Mouse (Mus musculus): ENCODE results near the gene Mgea5. TPM values are rescaled to one million over a fixed set of nuclear protein-coding genes. Genes with fewer than 3 reads are reported as not detected.

Gene Mgea5
- total and polyA plus RNA-seq, 3 experiments: 54.4 to 67.0 TPM; not detected in 1

DNA sequence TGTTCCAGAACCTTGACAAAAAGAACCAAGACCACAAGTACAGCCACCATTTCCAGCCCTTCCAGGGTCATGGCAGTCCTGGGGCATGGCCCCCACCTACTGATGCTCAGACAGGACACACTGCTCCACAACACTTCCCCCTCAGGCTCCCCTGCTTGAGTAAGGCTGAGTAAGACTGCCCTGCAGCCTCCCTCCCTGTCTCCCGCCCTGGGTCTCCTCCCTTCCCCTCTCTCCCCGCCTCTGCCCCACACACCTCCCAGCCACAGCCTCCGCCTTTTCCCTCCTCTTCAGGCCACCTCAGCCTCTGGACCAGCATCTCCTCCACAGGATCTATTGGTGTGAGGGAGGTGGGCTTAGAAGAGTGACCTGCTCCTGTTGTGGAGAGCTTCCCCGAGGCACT is 19.8 kb upstream of the Mgea5 start:
- no peak for DNase-seq (ENCODE audit: low read depth, low spot score)
- Histone ChIP-seq H3K4me1 (ENCODE audit: control insufficient read depth in 1 of 2, insufficient read depth in 2 of 2, low read length in 2 of 2) (peaks cover 0 to 8% of the 10 kb centered on the region in 2 experiments; a peak in 2 of 4 replicates), H3K9me3 (replicated peaks; ENCODE audit: insufficient read depth, low read length) (no peaks in the 10 kb centered on the region), H3K4me3 (ENCODE audit: control insufficient read depth in 1 of 2, insufficient read depth in 1 of 2, low read depth in 2 of 2, low read length in 2 of 2) (no peak overlapping the region), H3K27me3 (ENCODE audit: control insufficient read depth in 1 of 2, insufficient read depth in 2 of 2, low read length in 2 of 2) (no peaks in the 10 kb centered on the region), H3K27ac (ENCODE audit: control insufficient read depth, low read depth, low read length) (no peak overlapping the region), H3K79me2 (ENCODE audit: control insufficient read depth, insufficient read depth, low read length, poor library complexity) (no peaks in the 10 kb centered on the region), H3K36me3 (ENCODE audit: control insufficient read depth in 1 of 2, insufficient read depth in 2 of 2, low read length in 2 of 2) (no peaks in the 10 kb centered on the region; a peak in 1 of 4 replicates), H3K9ac (ENCODE audit: control insufficient read depth, low read depth, low read length, poor library complexity, severe bottlenecking) (no peak overlapping the region)
- no peak for TF ChIP-seq UBTF (IDR thresholded peaks at IDR 0.05; ENCODE audit: borderline replicate concordance, insufficient read depth, low read depth, low read length)
- no peak for TF ChIP-seq BHLHE40 (IDR thresholded peaks at IDR 0.05; ENCODE audit: borderline replicate concordance, low read depth, low read length)
- no peak for TF ChIP-seq MYC (IDR thresholded peaks at IDR 0.05; ENCODE audit: low read depth, low read length)
- TF ChIP-seq ZMIZ1 (IDR thresholded peaks at IDR 0.05; ENCODE audit: low read depth, low read length): no peak
- TF ChIP-seq ETS1 (IDR thresholded peaks at IDR 0.05; ENCODE audit: low read depth, low read length): no peak
- no peak for TF ChIP-seq CHD1 (IDR thresholded peaks at IDR 0.05; ENCODE audit: low read depth, low read length)
- no peak for TF ChIP-seq ZC3H11A (IDR thresholded peaks at IDR 0.05; ENCODE audit: low read depth, low read length)
- no peak for TF ChIP-seq RAD21 (IDR thresholded peaks at IDR 0.05; ENCODE audit: low read depth, low read length)
- TF ChIP-seq USF1 (IDR thresholded peaks at IDR 0.05; ENCODE audit: low read depth, low read length): no peak

DNA sequence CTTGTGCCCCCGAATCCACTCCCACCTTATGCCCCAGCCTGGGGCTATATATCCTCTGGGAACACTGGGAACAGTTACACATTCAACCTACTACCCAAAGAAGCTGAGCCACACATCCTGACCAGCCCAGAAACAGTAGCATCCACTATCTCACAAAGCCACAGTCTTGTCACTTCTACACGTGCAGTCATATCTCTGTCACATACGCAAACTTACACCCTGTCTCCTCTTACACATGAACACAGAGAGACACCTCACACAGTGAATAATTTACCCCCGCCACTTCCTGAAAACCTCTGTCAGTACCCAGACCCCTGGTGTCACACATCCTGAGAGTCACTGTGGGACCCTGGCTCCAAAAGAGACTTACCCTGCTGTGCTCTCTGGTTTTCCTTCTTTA is 19.1 kb upstream of the Mgea5 start:
- H3K4me1 ChIP-seq (ENCODE audit: control insufficient read depth in 1 of 2, insufficient read depth in 2 of 2, low read length in 2 of 2): peaks cover 0 to 8% of the 10 kb centered on the region in 2 experiments; a peak in 2 of 4 replicates
- H3K9ac ChIP-seq (ENCODE audit: control insufficient read depth, low read depth, low read length, poor library complexity, severe bottlenecking): no peak overlapping the region
- no peaks in the 10 kb centered on the region for H3K9me3 ChIP-seq (replicated peaks; ENCODE audit: insufficient read depth, low read length)
- TF ChIP-seq NRF1 (IDR thresholded peaks at IDR 0.05; ENCODE audit: insufficient read depth, low read depth, low read length, poor library complexity, severe bottlenecking): no peak
- peak; percentile 49 for TF ChIP-seq MAX (IDR thresholded peaks at IDR 0.05; ENCODE audit: low read length)
- TF ChIP-seq TCF12 (IDR thresholded peaks at IDR 0.05; ENCODE audit: low read depth, low read length): no peak
- peak; percentile 86 for TF ChIP-seq BHLHE40 (IDR thresholded peaks at IDR 0.05; ENCODE audit: borderline replicate concordance, low read depth, low read length)
- TF ChIP-seq TAL1 (IDR thresholded peaks at IDR 0.05; ENCODE audit: low read length): 0 out of 2 replicates have a peak, but pooled peaks have one; percentile 15
- TF ChIP-seq MYB (IDR thresholded peaks at IDR 0.05; ENCODE audit: low read depth, low read length): no peak
- no peak for TF ChIP-seq MAZ (IDR thresholded peaks at IDR 0.05; ENCODE audit: low read depth, low read length)
- TF ChIP-seq GABPA (IDR thresholded peaks at IDR 0.05; ENCODE audit: low read depth, low read length): no peak
- TF ChIP-seq MAFK (IDR thresholded peaks at IDR 0.05; ENCODE audit: borderline replicate concordance, low read depth, low read length): no peak
- no peak for TF ChIP-seq ZNF384 (IDR thresholded peaks at IDR 0.05; ENCODE audit: low read depth, low read length)
- no peak for TF ChIP-seq JUND (IDR thresholded peaks at IDR 0.05; ENCODE audit: low read depth, low read length)
- TF ChIP-seq POLR2AphosphoS5 (IDR thresholded peaks at IDR 0.05; ENCODE audit: borderline replicate concordance, low read depth, low read length): no peak
- peak; percentile 54; the same call in 1 of the 2 replicates for TF ChIP-seq SIN3A (IDR thresholded peaks at IDR 0.05; ENCODE audit: low read length)
- no peak for TF ChIP-seq USF1 (IDR thresholded peaks at IDR 0.05; ENCODE audit: low read depth, low read length)
- peak; percentile 54; the same call in 1 of the 2 replicates for TF ChIP-seq GATA1 (IDR thresholded peaks at IDR 0.05; ENCODE audit: low read depth, low read length)
- TF ChIP-seq MYC (IDR thresholded peaks at IDR 0.05; ENCODE audit: low read depth, low read length): peak; percentile 68; the same call in 1 of the 2 replicates
- TF ChIP-seq EP300 (IDR thresholded peaks at IDR 0.05; ENCODE audit: low read depth in 1 of 2, low read length in 2 of 2): peak in 1 of 2 experiments; percentile 37; a peak in 1 of 4 replicates
- no peak for TF ChIP-seq ZC3H11A (IDR thresholded peaks at IDR 0.05; ENCODE audit: low read depth, low read length)
- TF ChIP-seq RAD21 (IDR thresholded peaks at IDR 0.05; ENCODE audit: low read depth, low read length): no peak
- no peak for TF ChIP-seq ZMIZ1 (IDR thresholded peaks at IDR 0.05; ENCODE audit: low read depth, low read length)
- TF ChIP-seq USF2 (IDR thresholded peaks at IDR 0.05; ENCODE audit: borderline replicate concordance in 1 of 2, insufficient read depth in 1 of 2, low read depth in 1 of 2, low read length in 2 of 2): no peak
- TF ChIP-seq CHD1 (IDR thresholded peaks at IDR 0.05; ENCODE audit: low read depth, low read length): no peak
- no peak for TF ChIP-seq MEF2A (IDR thresholded peaks at IDR 0.05; ENCODE audit: extremely low read depth, insufficient replicate concordance, low read depth, low read length, poor library complexity, severe bottlenecking)
- no peak for TF ChIP-seq ZKSCAN1 (IDR thresholded peaks at IDR 0.05; ENCODE audit: low read depth, low read length)
- no peak for TF ChIP-seq TBP (IDR thresholded peaks at IDR 0.05; ENCODE audit: low read depth, low read length)
- TF ChIP-seq UBTF (IDR thresholded peaks at IDR 0.05; ENCODE audit: borderline replicate concordance, insufficient read depth, low read depth, low read length): no peak
- TF ChIP-seq MXI1 (IDR thresholded peaks at IDR 0.05; ENCODE audit: low read depth, low read length): peak; percentile 60; the same call in 1 of the 2 replicates
- H3K36me3 ChIP-seq (ENCODE audit: control insufficient read depth in 1 of 2, insufficient read depth in 2 of 2, low read length in 2 of 2): no peaks in the 10 kb centered on the region; a peak in 1 of 4 replicates
- no peaks in the 10 kb centered on the region for H3K27me3 ChIP-seq (ENCODE audit: control insufficient read depth in 1 of 2, insufficient read depth in 2 of 2, low read length in 2 of 2)
- peak; percentile 62 for DNase-seq (ENCODE audit: low read depth, low spot score)
- H3K79me2 ChIP-seq (ENCODE audit: control insufficient read depth, insufficient read depth, low read length, poor library complexity): no peaks in the 10 kb centered on the region
- H3K4me3 ChIP-seq (ENCODE audit: control insufficient read depth in 1 of 2, insufficient read depth in 1 of 2, low read depth in 2 of 2, low read length in 2 of 2): no peak overlapping the region
- H3K27ac ChIP-seq (ENCODE audit: control insufficient read depth, low read depth, low read length): no peak overlapping the region

Data from MEL (cell line).